In genomic region chr12:112976371-112977073, GRCm38 (mm10) we compare ENCODE assay signal across 8 mouse cellular contexts. TPM values are rescaled to one million over a fixed set of nuclear protein-coding genes. Genes with fewer than 3 reads are reported as not detected.
DNase-seq lines count a peak whose midpoint lies in the region; ATAC-seq lines count a peak whose summit lies in the region.

TSS of gene Btbd6 (plus strand) at chr12:112976482.

- no peaks in the 10 kb centered on the region for H3K9me3 ChIP-seq in embryonic facial prominence, embryonic 10.5 days
- H3K9me3 ChIP-seq in intestine, embryonic 15.5 days = no peaks in the 10 kb centered on the region
- H3K9me3 ChIP-seq in midbrain, embryonic 10.5 days (replicated peaks) = no peaks in the 10 kb centered on the region

- under 1% methylated on average over 80 of the region's 80 CpGs for WGBS in embryonic facial prominence, embryonic 10.5 days
- WGBS in intestine, embryonic 15.5 days = under 1% methylated on average over 80 of the region's 80 CpGs
- 1% methylated on average over 78 of the region's 80 CpGs for WGBS in midbrain, embryonic 10.5 days

- H3K36me3 ChIP-seq in embryonic facial prominence, embryonic 10.5 days (replicated peaks) = peaks cover 82% of the 10 kb centered on the region
- H3K36me3 ChIP-seq in intestine, embryonic 15.5 days = peaks cover 47% of the 10 kb centered on the region
- H3K36me3 ChIP-seq in midbrain, embryonic 10.5 days = peaks cover 83% of the 10 kb centered on the region

- DNase-seq in adrenal gland, postnatal 14 days = peak; percentile 96
- DNase-seq in embryonic facial prominence, embryonic 10.5 days (ENCODE audit: low spot score) = peak; percentile 92
- peak; percentile 80 to 88 for DNase-seq in gastrocnemius, postnatal 4 days (ENCODE audit: low spot score in 2 of 2)
- DNase-seq in left cerebral cortex, postnatal 36 days (ENCODE audit: low spot score in 2 of 2) = peak; percentile 87 to 90
- peak; percentile 84 for DNase-seq in midbrain, embryonic 10.5 days (ENCODE audit: low spot score)
- peak; percentile 90 for DNase-seq in right cerebral cortex, postnatal 4 days
- peak; percentile 82 for DNase-seq in yolk sac, embryonic 10.5 days (ENCODE audit: low spot score)

- H3K9ac ChIP-seq in intestine, embryonic 15.5 days = peak within 1 kb of the TSS; percentile 91

- peaks cover 27% of the 10 kb centered on the region for H3K4me1 ChIP-seq in embryonic facial prominence, embryonic 10.5 days
- peaks cover 14% of the 10 kb centered on the region for H3K4me1 ChIP-seq in intestine, embryonic 15.5 days (replicated peaks)
- peaks cover 24% of the 10 kb centered on the region for H3K4me1 ChIP-seq in midbrain, embryonic 10.5 days

- ATAC-seq in intestine, embryonic 15.5 days = peak; percentile 98

- peak within 1 kb of the TSS; percentile 94 for H3K4me2 ChIP-seq in intestine, embryonic 15.5 days (replicated peaks)

- peak within 1 kb of the TSS; percentile 86 for H3K4me3 ChIP-seq in embryonic facial prominence, embryonic 10.5 days
- H3K4me3 ChIP-seq in intestine, embryonic 15.5 days (replicated peaks) = peak within 1 kb of the TSS; percentile 70
- peak within 1 kb of the TSS; percentile 87 for H3K4me3 ChIP-seq in midbrain, embryonic 10.5 days

- peak within 1 kb of the TSS; percentile 96 for H3K27ac ChIP-seq in embryonic facial prominence, embryonic 10.5 days (replicated peaks)
- peak within 1 kb of the TSS; percentile 91 for H3K27ac ChIP-seq in intestine, embryonic 15.5 days
- peak within 1 kb of the TSS; percentile 94 for H3K27ac ChIP-seq in midbrain, embryonic 10.5 days (replicated peaks)

- no peaks in the 10 kb centered on the region for H3K27me3 ChIP-seq in embryonic facial prominence, embryonic 10.5 days (replicated peaks; ENCODE audit: low read depth, poor library complexity, severe bottlenecking)
- H3K27me3 ChIP-seq in intestine, embryonic 15.5 days (replicated peaks) = no peaks in the 10 kb centered on the region
- H3K27me3 ChIP-seq in midbrain, embryonic 10.5 days (ENCODE audit: low read depth, poor library complexity, severe bottlenecking) = 0 out of 2 replicates have a peak, but pooled peaks cover 5% of the 10 kb centered on the region

- intact Hi-C loops in left cerebral cortex, postnatal 36 days (cut with DNase I) = loop anchor here (2.0 kb wide), 2 partner anchors 22 to 48 kb away; partner anchors contain the start of gene Jag2

RNA-seq across cellular contexts. Expression of gene Btbd6, which starts in this region (rescaled TPM):
- total RNA-seq in adrenal gland, postnatal 14 days (2021) = 18.3 and 21.1 TPM in 2 replicates
- 22.3 and 23.0 TPM in 2 replicates for polyA plus RNA-seq in embryonic facial prominence, embryonic 10.5 days (2016; fragmentation: Nextera tagmentation; extraction: Ambion mirVana)
- total RNA-seq in gastrocnemius, postnatal 4 days (2021) = 10 to 100 TPM; 18.4 to 19.4 TPM
- 19.5 and 22.4 TPM in 2 replicates for polyA plus RNA-seq in intestine, embryonic 15.5 days (2015; fragmentation: Nextera tagmentation; extraction: Ambion mirVana)
- total RNA-seq in left cerebral cortex, postnatal 36 days (2021) = 10 to 100 TPM; 59.3 to 74.3 TPM
- polyA plus RNA-seq in midbrain, embryonic 10.5 days (2016; fragmentation: Nextera tagmentation; extraction: Ambion mirVana) = 20.5 and 22.7 TPM in 2 replicates

Comparison
In these comparisons a context has a peak if more than half of its experiments do, and no peak if none do; other contexts are left out.
1. Peak in every context shown above with its lines: DNase-seq, ATAC-seq, H3K4me3 ChIP-seq and H3K27ac ChIP-seq.